Mouse (Mus musculus): ENCODE results near the gene Tia1. TPM values are rescaled to one million over a fixed set of nuclear protein-coding genes. Genes with fewer than 3 reads are reported as not detected.
A peak's percentile ranks its signal among the peaks of the same experiment; 100 is the strongest.

Tia1 gene
- polyA plus RNA-seq, 1 experiment from 2014 or later: 144 TPM

- Histone ChIP-seq H3K36me3 (ENCODE audit: control insufficient read depth, insufficient read depth, low read length) (peaks cover 8% of the 10 kb centered on the region; the same call in 1 of the 2 replicates), H3K4me3 (ENCODE audit: low read depth, low read length) (no peak overlapping the region), H3K4me1 (ENCODE audit: control insufficient read depth, insufficient read depth, low read length) (no peaks in the 10 kb centered on the region), H3K27ac (ENCODE audit: low read depth, low read length) (no peak overlapping the region), H3K9me3 (replicated peaks; ENCODE audit: control insufficient read depth, low read length) (no peaks in the 10 kb centered on the region), H3K27me3 (ENCODE audit: control insufficient read depth, insufficient read depth, low read length) (no peaks in the 10 kb centered on the region), H3K9ac (ENCODE audit: low read depth, low read length) (no peak overlapping the region), H3K4me2 (no peak overlapping the region)
- ATAC-seq (replicated peaks; ENCODE audit: insufficient number of reproducible peaks, low FRiP score, low TSS enrichment): no peak
- WGBS (ENCODE audit: insufficient replicate concordance): 76% methylated on average over 3 of the region's 3 CpGs
Observed at GRCm38 (mm10) chr6:86456727-86457126, 52.7 kb downstream of the Tia1 start.

- no peak overlapping the region for H3K9ac ChIP-seq (ENCODE audit: low read depth, low read length)
- WGBS (ENCODE audit: insufficient replicate concordance): 90% methylated on average over 3 of the region's 3 CpGs
- no peaks in the 10 kb centered on the region for H3K4me1 ChIP-seq (ENCODE audit: control insufficient read depth, insufficient read depth, low read length)
- H3K9me3 ChIP-seq (replicated peaks; ENCODE audit: control insufficient read depth, low read length): no peaks in the 10 kb centered on the region
- H3K36me3 ChIP-seq (ENCODE audit: control insufficient read depth, insufficient read depth, low read length): peaks cover 8% of the 10 kb centered on the region; the same call in 1 of the 2 replicates
- H3K27me3 ChIP-seq (ENCODE audit: control insufficient read depth, insufficient read depth, low read length): no peaks in the 10 kb centered on the region
- H3K4me2 ChIP-seq: no peak overlapping the region
- H3K27ac ChIP-seq (ENCODE audit: low read depth, low read length): no peak overlapping the region
- ATAC-seq (replicated peaks; ENCODE audit: insufficient number of reproducible peaks, low FRiP score, low TSS enrichment): no peak
- no peak overlapping the region for H3K4me3 ChIP-seq (ENCODE audit: low read depth, low read length)
Observed at GRCm38 (mm10) chr6:86463079-86463478, 59.1 kb downstream of the Tia1 start.

GRCm38 (mm10) chr6:86471317-86471716 is 67.3 kb downstream of the Tia1 start:
- peak overlapping the region; percentile 85 for H3K27ac ChIP-seq (ENCODE audit: low read depth, low read length)
- peaks cover 4% of the 10 kb centered on the region; the same call in 1 of the 2 replicates for H3K36me3 ChIP-seq (ENCODE audit: control insufficient read depth, insufficient read depth, low read length)
- peak overlapping the region; percentile 73 for H3K4me2 ChIP-seq
- no peak for ATAC-seq (replicated peaks; ENCODE audit: insufficient number of reproducible peaks, low FRiP score, low TSS enrichment)
- H3K9ac ChIP-seq (ENCODE audit: low read depth, low read length): no peak overlapping the region
- H3K9me3 ChIP-seq (replicated peaks; ENCODE audit: control insufficient read depth, low read length): no peaks in the 10 kb centered on the region
- WGBS (ENCODE audit: insufficient replicate concordance): 82% methylated on average over 3 of the region's 3 CpGs
- peaks cover 7% of the 10 kb centered on the region for H3K4me1 ChIP-seq (ENCODE audit: control insufficient read depth, insufficient read depth, low read length)
- no peak overlapping the region for H3K4me3 ChIP-seq (ENCODE audit: low read depth, low read length)
- no peaks in the 10 kb centered on the region for H3K27me3 ChIP-seq (ENCODE audit: control insufficient read depth, insufficient read depth, low read length)

- H3K4me2 ChIP-seq: peak overlapping the region; percentile 73
- no peaks in the 10 kb centered on the region for H3K9me3 ChIP-seq (replicated peaks; ENCODE audit: control insufficient read depth, low read length)
- peak overlapping the region; percentile 79 for H3K9ac ChIP-seq (ENCODE audit: low read depth, low read length)
- peaks cover 4% of the 10 kb centered on the region; the same call in 1 of the 2 replicates for H3K36me3 ChIP-seq (ENCODE audit: control insufficient read depth, insufficient read depth, low read length)
- peaks cover 7% of the 10 kb centered on the region for H3K4me1 ChIP-seq (ENCODE audit: control insufficient read depth, insufficient read depth, low read length)
- peak overlapping the region; percentile 85 for H3K27ac ChIP-seq (ENCODE audit: low read depth, low read length)
- 21% methylated on average over 9 of the region's 9 CpGs for WGBS (ENCODE audit: insufficient replicate concordance)
- H3K4me3 ChIP-seq (ENCODE audit: low read depth, low read length): peak overlapping the region; percentile 33
- peak; percentile 15; the same call in 1 of the 2 replicates for ATAC-seq (replicated peaks; ENCODE audit: insufficient number of reproducible peaks, low FRiP score, low TSS enrichment)
- H3K27me3 ChIP-seq (ENCODE audit: control insufficient read depth, insufficient read depth, low read length): no peaks in the 10 kb centered on the region
Observed at GRCm38 (mm10) chr6:86471760-86472099, 67.7 kb downstream of the Tia1 start.

GRCm38 (mm10) chr6:86472100-86472955 is 68.3 kb downstream of the Tia1 start:
- peaks cover 4% of the 10 kb centered on the region; the same call in 1 of the 2 replicates for H3K36me3 ChIP-seq (ENCODE audit: control insufficient read depth, insufficient read depth, low read length)
- H3K9ac ChIP-seq (ENCODE audit: low read depth, low read length): peak overlapping the region; percentile 79
- H3K4me1 ChIP-seq (ENCODE audit: control insufficient read depth, insufficient read depth, low read length): peaks cover 7% of the 10 kb centered on the region
- peak overlapping the region; percentile 85 for H3K27ac ChIP-seq (ENCODE audit: low read depth, low read length)
- WGBS (ENCODE audit: insufficient replicate concordance): under 1% methylated on average over 56 of the region's 56 CpGs
- ATAC-seq (replicated peaks; ENCODE audit: insufficient number of reproducible peaks, low FRiP score, low TSS enrichment): peak; percentile 91
- no peaks in the 10 kb centered on the region for H3K9me3 ChIP-seq (replicated peaks; ENCODE audit: control insufficient read depth, low read length)
- no peaks in the 10 kb centered on the region for H3K27me3 ChIP-seq (ENCODE audit: control insufficient read depth, insufficient read depth, low read length)
- H3K4me3 ChIP-seq (ENCODE audit: low read depth, low read length): peak overlapping the region; percentile 33
- H3K4me2 ChIP-seq: peak overlapping the region; percentile 73

GRCm38 (mm10) chr6:86473077-86473476 is 69.1 kb downstream of the Tia1 start:
- Histone ChIP-seq H3K27me3 (ENCODE audit: control insufficient read depth, insufficient read depth, low read length) (no peaks in the 10 kb centered on the region), H3K4me2 (peak overlapping the region; percentile 65), H3K4me1 (ENCODE audit: control insufficient read depth, insufficient read depth, low read length) (peaks cover 7% of the 10 kb centered on the region), H3K4me3 (ENCODE audit: low read depth, low read length) (peak overlapping the region; percentile 33), H3K36me3 (ENCODE audit: control insufficient read depth, insufficient read depth, low read length) (peaks cover 4% of the 10 kb centered on the region; the same call in 1 of the 2 replicates), H3K9ac (ENCODE audit: low read depth, low read length) (peak overlapping the region; percentile 61), H3K9me3 (replicated peaks; ENCODE audit: control insufficient read depth, low read length) (no peaks in the 10 kb centered on the region), H3K27ac (ENCODE audit: low read depth, low read length) (peak overlapping the region; percentile 81)
- WGBS (ENCODE audit: insufficient replicate concordance): 68% methylated on average over 7 of the region's 7 CpGs
- ATAC-seq (replicated peaks; ENCODE audit: insufficient number of reproducible peaks, low FRiP score, low TSS enrichment): no peak

GRCm38 (mm10) chr6:86474072-86474471 is 70.1 kb downstream of the Tia1 start:
- H3K4me1 ChIP-seq (ENCODE audit: control insufficient read depth, insufficient read depth, low read length): peaks cover 12% of the 10 kb centered on the region
- 92% methylated on average over 5 of the region's 5 CpGs for WGBS (ENCODE audit: insufficient replicate concordance)

GRCm38 (mm10) chr6:86474646-86475181 is 70.7 kb downstream of the Tia1 start:
- no peak overlapping the region for H3K4me2 ChIP-seq
- peak overlapping the region; percentile 54 for H3K27ac ChIP-seq (ENCODE audit: low read depth, low read length)
- peaks cover 17% of the 10 kb centered on the region for H3K4me1 ChIP-seq (ENCODE audit: control insufficient read depth, insufficient read depth, low read length)
- no peak for ATAC-seq (replicated peaks; ENCODE audit: insufficient number of reproducible peaks, low FRiP score, low TSS enrichment)
- no peaks in the 10 kb centered on the region for H3K9me3 ChIP-seq (replicated peaks; ENCODE audit: control insufficient read depth, low read length)
- no peak overlapping the region for H3K4me3 ChIP-seq (ENCODE audit: low read depth, low read length)
- peaks cover 1% of the 10 kb centered on the region; the same call in 1 of the 2 replicates for H3K36me3 ChIP-seq (ENCODE audit: control insufficient read depth, insufficient read depth, low read length)
- H3K27me3 ChIP-seq (ENCODE audit: control insufficient read depth, insufficient read depth, low read length): no peaks in the 10 kb centered on the region
- H3K9ac ChIP-seq (ENCODE audit: low read depth, low read length): no peak overlapping the region

More at GRCm38 (mm10) chr6:86474072-86474471, 70.1 kb downstream of the Tia1 start:
- H3K9ac ChIP-seq (ENCODE audit: low read depth, low read length): no peak overlapping the region
- H3K36me3 ChIP-seq (ENCODE audit: control insufficient read depth, insufficient read depth, low read length): peaks cover 4% of the 10 kb centered on the region; the same call in 1 of the 2 replicates
- H3K4me3 ChIP-seq (ENCODE audit: low read depth, low read length): no peak overlapping the region
- no peaks in the 10 kb centered on the region for H3K27me3 ChIP-seq (ENCODE audit: control insufficient read depth, insufficient read depth, low read length)
- ATAC-seq (replicated peaks; ENCODE audit: insufficient number of reproducible peaks, low FRiP score, low TSS enrichment): no peak
- H3K9me3 ChIP-seq (replicated peaks; ENCODE audit: control insufficient read depth, low read length): no peaks in the 10 kb centered on the region
- H3K4me2 ChIP-seq: no peak overlapping the region
- H3K27ac ChIP-seq (ENCODE audit: low read depth, low read length): no peak overlapping the region
